Mouse (Mus musculus) midbrain, postnatal 0 days (tissue): ENCODE data around the gene 4930539E08Rik. TPM values are rescaled to one million over a fixed set of nuclear protein-coding genes. Genes with fewer than 3 reads are reported as not detected.

Experiments
- ATAC-seq: fragments of 200-750 bp; cut with Nextera tagmentation; 2 replicates; pipeline ENCODE4 v1.8.0; 2017; ENCODE audit warnings: moderate number of reproducible peaks, mild to moderate bottlenecking, moderate TSS enrichment, moderate library complexity; ENCODE audit not compliant: low FRiP score
- DNase-seq: peaks from one replicate; pipeline ENCODE4 v3.0.0-alpha.2; 2015; ENCODE audit warnings: low spot score
- H3K27ac ChIP-seq: fragments of 300-500 bp; sonication (generic); 2 replicates; pipeline ENCODE4 v1.5.1; 2014; ENCODE audit warnings: low read depth, mild to moderate bottlenecking, low read length, mixed read lengths
- H3K27me3 ChIP-seq: fragments of 300-500 bp; sonication (generic); 2 replicates; pipeline ENCODE4 v1.6.1; 2014; ENCODE audit warnings: low read length, control low read depth, mixed read lengths; ENCODE audit not compliant: insufficient read depth
- H3K36me3 ChIP-seq: fragments of 300-500 bp; sonication (generic); 2 replicates; pipeline ENCODE4 v1.6.1; 2014; ENCODE audit warnings: low read length, control low read depth, mixed read lengths; ENCODE audit not compliant: insufficient read depth
- H3K4me1 ChIP-seq: fragments of 300-500 bp; sonication (generic); 2 replicates; pipeline ENCODE4 v1.6.1; 2014; ENCODE audit warnings: mild to moderate bottlenecking, control low read depth, antibody characterized with exemption, low read length, mixed read lengths; ENCODE audit not compliant: insufficient read depth
- H3K4me2 ChIP-seq: fragments of 300-500 bp; sonication (generic); 2 replicates; pipeline ENCODE4 v1.6.1; 2014; ENCODE audit warnings: low read depth, mild to moderate bottlenecking, low read length, mixed read lengths; ENCODE audit not compliant: poor library complexity, severe bottlenecking
- H3K4me3 ChIP-seq: fragments of 300-500 bp; sonication (generic); 2 replicates; pipeline ENCODE4 v1.5.1; 2014; ENCODE audit warnings: low read depth, mild to moderate bottlenecking, low read length, moderate library complexity
- H3K9ac ChIP-seq: fragments of 300-500 bp; sonication (generic); replicated peaks from 2 replicates; pipeline ENCODE4 v1.6.1; 2014; ENCODE audit warnings: mild to moderate bottlenecking, low read length, moderate library complexity, mixed read lengths; ENCODE audit not compliant: poor library complexity, severe bottlenecking
- H3K9me3 ChIP-seq: fragments of 300-500 bp; sonication (generic); 2 replicates; pipeline ENCODE4 v1.6.1; 2016; ENCODE audit warnings: low read length, control low read depth
- CTCF ChIP-seq: IDR thresholded peaks from 2 replicates; pipeline ENCODE4 v1.5.1; 2016; ENCODE audit warnings: antibody characterized with exemption, mild to moderate bottlenecking
- WGBS: fragments of 180-500 bp; shearing (Covaris S2); extraction: QIAGEN DNeasy Blood & Tissue Kit; methylation state at CpG from one replicate; pipeline ENCODE4 v1.1.7; 2014; 5-methylcytosine and 5-hydroxymethylcytosine counted together
- polyA plus RNA-seq: library from polyadenylated mRNA; unstranded; fragments of >200 nt; fragmentation: Nextera tagmentation; extraction: Ambion mirVana; gene quantifications from 2 replicates; pipeline ENCODE4 v1.2.1, GENCODE M21; 2015
- total RNA-seq: library from RNA; depleted of rRNA; stranded (reverse); fragments of >200 nt; gene quantifications from 2 replicates; pipeline ENCODE4 v1.2.3, GENCODE M21; 2014

Gene 4930539E08Rik
- total and polyA plus RNA-seq, 2 experiments from 2014 or later = 4.5 to 9.8 TPM

DNA sequence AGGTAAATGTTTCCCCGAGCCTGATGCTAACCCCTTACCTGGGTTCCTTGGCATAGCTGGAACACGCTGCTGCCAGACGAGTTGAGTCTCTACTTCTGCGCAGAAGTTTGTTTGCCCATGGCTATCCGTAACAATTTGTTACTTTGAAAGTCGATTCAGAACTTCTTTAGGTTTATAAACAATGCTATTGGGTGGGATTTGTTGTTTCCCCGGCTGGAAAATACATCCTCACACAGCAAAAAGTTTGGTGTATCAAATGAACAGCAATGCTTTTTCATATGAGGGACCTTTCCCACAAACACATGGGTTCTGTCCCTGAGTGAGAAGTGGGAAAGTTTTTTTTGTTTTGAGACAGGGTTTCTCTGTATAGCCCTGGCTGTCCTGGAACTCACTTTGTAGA is 28.6 kb upstream of the 4930539E08Rik start, which contains the start of gene Pxt1:
TSS of gene Pxt1 (minus strand) at position 101 of the 400 bp plus-strand sequence.
- Histone ChIP-seq H3K9ac (no peak within 1 kb of the TSS), H3K27me3 (no peaks in the 10 kb centered on the region), H3K4me2 (no peak within 1 kb of the TSS), H3K4me3 (no peak within 1 kb of the TSS), H3K4me1 (no peaks in the 10 kb centered on the region), H3K9me3 (peaks cover 3% of the 10 kb centered on the region; the same call in 1 of the 2 replicates), H3K27ac (no peak within 1 kb of the TSS), H3K36me3 (no peaks in the 10 kb centered on the region)
- DNase-seq (no peak), ATAC-seq (no peak)
- no peak for TF ChIP-seq CTCF
- 92% methylated on average over 7 of the region's 7 CpGs for WGBS

- H3K4me3 ChIP-seq = no peak overlapping the region
- no peak for TF ChIP-seq CTCF
- no peak overlapping the region for H3K9ac ChIP-seq
- 77% methylated on average over 10 of the region's 11 CpGs for WGBS
- H3K9me3 ChIP-seq = no peaks in the 10 kb centered on the region
- ATAC-seq (no peak), DNase-seq (no peak)
- no peak overlapping the region for H3K4me2 ChIP-seq
- H3K27ac ChIP-seq = no peak overlapping the region
- no peaks in the 10 kb centered on the region for H3K36me3 ChIP-seq
- no peaks in the 10 kb centered on the region for H3K4me1 ChIP-seq
- H3K27me3 ChIP-seq = no peaks in the 10 kb centered on the region
Measured at GRCm38 (mm10) chr17:28942101-28942500, 27.0 kb upstream of the 4930539E08Rik start.

DNA sequence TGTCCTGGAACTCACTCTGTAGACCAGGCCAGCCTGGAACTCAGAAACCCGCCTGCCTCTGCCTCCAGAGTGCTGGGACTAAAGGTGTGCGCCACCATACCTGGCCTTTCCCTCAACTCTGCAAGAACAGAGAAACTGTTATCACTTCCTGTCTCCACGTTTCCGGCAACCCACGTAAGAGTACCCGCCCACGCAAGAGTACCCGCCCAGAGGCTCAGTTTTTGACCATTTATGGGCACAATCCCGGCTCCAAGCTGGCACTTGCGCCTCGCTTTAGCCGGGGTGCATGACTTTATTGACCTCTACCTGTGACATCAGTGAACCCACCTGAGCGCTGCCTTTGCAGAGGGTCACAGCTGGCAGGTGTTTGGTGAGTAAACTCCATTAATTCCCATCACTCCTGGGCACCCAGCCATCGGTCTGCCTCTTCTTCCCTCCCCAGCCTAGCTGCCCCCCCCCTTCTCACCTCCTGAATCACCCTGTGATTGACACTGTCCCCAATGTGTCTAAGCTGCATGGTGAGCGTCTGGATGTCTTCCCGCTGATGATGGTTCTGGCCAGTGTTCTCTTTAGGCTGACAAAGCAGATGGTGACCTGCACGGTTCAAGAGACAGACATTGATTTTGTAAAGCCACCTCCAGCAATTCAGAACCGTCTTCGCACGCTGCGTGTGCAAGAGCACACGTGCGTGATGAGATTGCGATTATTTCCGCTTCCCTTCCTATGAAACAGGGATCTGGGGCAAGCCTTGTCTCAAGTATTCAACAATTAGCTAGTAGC is 25.8 kb upstream of the 4930539E08Rik start:
- Histone ChIP-seq H3K9me3 (no peaks in the 10 kb centered on the region), H3K27me3 (no peaks in the 10 kb centered on the region), H3K36me3 (no peaks in the 10 kb centered on the region), H3K27ac (no peak overlapping the region), H3K4me3 (no peak overlapping the region), H3K9ac (no peak overlapping the region), H3K4me1 (no peaks in the 10 kb centered on the region), H3K4me2 (no peak overlapping the region)
- no peak for ATAC-seq
- peak; percentile 73 for DNase-seq
- TF ChIP-seq CTCF = no peak
- WGBS = 89% methylated on average over 25 of the region's 25 CpGs

DNA sequence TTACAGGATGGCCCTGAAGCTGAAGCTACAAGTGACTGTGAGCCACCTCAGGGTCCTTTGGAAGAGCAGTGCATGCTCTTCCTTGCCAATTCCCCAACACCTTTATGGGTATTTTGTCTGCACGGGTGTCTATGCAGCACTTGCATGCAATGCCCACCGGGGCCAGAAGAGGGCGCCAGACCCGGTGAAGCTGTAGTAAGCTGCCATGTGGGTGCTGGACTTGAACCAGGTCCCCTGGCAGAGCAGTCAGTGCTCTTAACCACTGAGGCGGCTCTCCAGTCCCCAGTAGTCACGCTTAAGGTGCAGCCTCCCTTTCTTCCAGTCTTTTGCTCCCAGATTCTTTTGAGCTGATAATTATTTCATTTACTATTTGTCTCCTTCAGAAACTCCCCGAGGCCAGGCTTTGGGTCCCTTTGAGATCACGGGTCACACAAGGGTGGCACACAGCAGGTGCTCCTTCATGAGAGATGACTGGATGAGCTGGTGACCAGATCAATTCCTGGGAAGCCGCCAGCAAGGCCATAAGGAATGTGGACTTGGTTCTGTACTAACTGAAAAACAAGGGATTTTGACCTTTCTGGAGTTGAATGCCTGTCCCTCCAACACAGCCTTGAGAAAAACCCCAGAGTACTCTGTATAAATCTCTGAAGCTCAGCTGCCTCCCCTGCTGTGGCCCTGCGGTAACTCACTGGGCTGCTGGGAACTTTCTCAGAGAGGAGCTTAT is 21.7 kb upstream of the 4930539E08Rik start:
- H3K9ac ChIP-seq = no peak overlapping the region
- TF ChIP-seq CTCF = peak; percentile 45
- H3K27me3 ChIP-seq = no peaks in the 10 kb centered on the region
- no peaks in the 10 kb centered on the region for H3K36me3 ChIP-seq
- DNase-seq (no peak), ATAC-seq (no peak)
- 77% methylated on average over 10 of the region's 10 CpGs for WGBS
- H3K4me1 ChIP-seq = no peaks in the 10 kb centered on the region
- no peak overlapping the region for H3K4me2 ChIP-seq
- H3K4me3 ChIP-seq = no peak overlapping the region
- H3K27ac ChIP-seq = no peak overlapping the region
- no peaks in the 10 kb centered on the region for H3K9me3 ChIP-seq

- no peak for TF ChIP-seq CTCF
- no peak overlapping the region for H3K27ac ChIP-seq
- H3K9me3 ChIP-seq = no peaks in the 10 kb centered on the region
- no peaks in the 10 kb centered on the region for H3K36me3 ChIP-seq
- H3K9ac ChIP-seq = no peak overlapping the region
- no peak overlapping the region for H3K4me2 ChIP-seq
- ATAC-seq = no peak
- no peak overlapping the region for H3K4me3 ChIP-seq
- no peaks in the 10 kb centered on the region for H3K27me3 ChIP-seq
- no peak for DNase-seq
- 91% methylated on average over 7 of the region's 7 CpGs for WGBS
- H3K4me1 ChIP-seq = no peaks in the 10 kb centered on the region
Measured at GRCm38 (mm10) chr17:28936133-28936532, 21.0 kb upstream of the 4930539E08Rik start.
